Mouse (Mus musculus) olfactory bulb, adult 2 months (tissue): ENCODE measurements around the gene Larp6.

ENCODE experiments used
- CTCF ChIP-seq: fragments of 200-500 bp; IDR thresholded peaks from 2 replicates; pipeline ENCODE4 v1.5.1; 2012; ENCODE audit warnings: low read depth, mild to moderate bottlenecking, low read length, moderate library complexity; ENCODE audit not compliant: insufficient read depth
- POLR2A ChIP-seq: fragments of 200-500 bp; IDR thresholded peaks from 2 replicates; pipeline ENCODE4 v1.6.1; 2012; ENCODE audit warnings: mild to moderate bottlenecking, low read depth, low read length, moderate library complexity; ENCODE audit not compliant: insufficient read depth

GRCm38 (mm10) chr9:60749105-60749504, 36.3 kb downstream of the Larp6 start:
- no peak for TF ChIP-seq POLR2A
- TF ChIP-seq CTCF = no peak
